Mouse (Mus musculus) hindbrain, embryonic 10.5 days (tissue): Measurements from ENCODE around the gene C1qtnf12. TPM values are rescaled to one million over a fixed set of nuclear protein-coding genes. Genes with fewer than 3 reads are reported as not detected.

Experiments used
- polyA plus RNA-seq: library from polyadenylated mRNA; unstranded; fragments of >200 nt; fragmentation: Nextera tagmentation; extraction: Ambion mirVana; gene quantifications from 2 replicates; pipeline ENCODE4 v1.2.1, GENCODE M21; 2016

The C1qtnf12 gene
- polyA plus RNA-seq, 1 experiment from 2014 or later: 24.4 TPM

Other genes with a start within 250 kb of the C1qtnf12 start
- 0.85 and 1.6 TPM in 2 replicates for gene Tmem240, start 227.5 kb upstream of the C1qtnf12 start, polyA plus RNA-seq
- 110 and 124 TPM in 2 replicates for gene Atad3a, start 201.2 kb upstream of the C1qtnf12 start, polyA plus RNA-seq
- 13.4 and 14.0 TPM in 2 replicates for gene Vwa1, start 187.6 kb upstream of the C1qtnf12 start, polyA plus RNA-seq
- 0.31 and 0.67 TPM in 2 replicates for gene Tmem88b, start 176.4 kb upstream of the C1qtnf12 start, polyA plus RNA-seq
- gene Ankrd65, start 171.9 kb upstream of the C1qtnf12 start, polyA plus RNA-seq: 0.18 TPM in 1 of 2 replicates, not detected in the other
- 252 and 253 TPM in 2 replicates for gene Mrpl20, start 159.4 kb upstream of the C1qtnf12 start, polyA plus RNA-seq
- 167 and 178 TPM in 2 replicates for gene Ccnl2, start 149.8 kb upstream of the C1qtnf12 start, polyA plus RNA-seq
- 171 and 186 TPM in 2 replicates for gene Aurkaip1, start 131.0 kb upstream of the C1qtnf12 start, polyA plus RNA-seq
- gene Mxra8, start 122.6 kb upstream of the C1qtnf12 start, polyA plus RNA-seq: 56.1 and 56.7 TPM in 2 replicates
- 4.3 and 5.1 TPM in 2 replicates for gene Dvl1, start 114.9 kb upstream of the C1qtnf12 start, polyA plus RNA-seq
- gene Tas1r3, start 99.0 kb upstream of the C1qtnf12 start, polyA plus RNA-seq: 0.37 and 0.41 TPM in 2 replicates
- gene Cptp, start 92.9 kb upstream of the C1qtnf12 start, polyA plus RNA-seq: 22.0 and 24.8 TPM in 2 replicates
- gene Ints11, start 92.8 kb upstream of the C1qtnf12 start, polyA plus RNA-seq: 103 and 104 TPM in 2 replicates
- gene Pusl1, start 70.5 kb upstream of the C1qtnf12 start, polyA plus RNA-seq: 49.4 and 52.8 TPM in 2 replicates
- gene Acap3, start 70.5 kb upstream of the C1qtnf12 start, polyA plus RNA-seq: 32.2 and 41.4 TPM in 2 replicates
- 146 and 157 TPM in 2 replicates for gene Ube2j2, start 18.5 kb upstream of the C1qtnf12 start, polyA plus RNA-seq
- gene B3galt6, start 30.3 kb downstream of the C1qtnf12 start, polyA plus RNA-seq: 13.8 and 17.2 TPM in 2 replicates
- 131 and 135 TPM in 2 replicates for gene Sdf4, start 30.6 kb downstream of the C1qtnf12 start, polyA plus RNA-seq
- 0.30 and 1.3 TPM in 2 replicates for gene Tnfrsf4, start 51.5 kb downstream of the C1qtnf12 start, polyA plus RNA-seq
- gene Tnfrsf18, start 63.8 kb downstream of the C1qtnf12 start, polyA plus RNA-seq: 1.3 and 1.4 TPM in 2 replicates
- 0.27 and 0.30 TPM in 2 replicates for gene Ttll10, start 97.1 kb downstream of the C1qtnf12 start, polyA plus RNA-seq
- 62.3 and 72.7 TPM in 2 replicates for gene 9430015G10Rik, start 147.7 kb downstream of the C1qtnf12 start, polyA plus RNA-seq
- gene Rnf223, start 168.2 kb downstream of the C1qtnf12 start, polyA plus RNA-seq: 0.71 and 0.75 TPM in 2 replicates
- gene Agrn, start 235.2 kb downstream of the C1qtnf12 start, polyA plus RNA-seq: 72.6 and 85.8 TPM in 2 replicates
- 0.50 TPM in 1 of 2 replicates, not detected in the other for gene Isg15, start 238.5 kb downstream of the C1qtnf12 start, polyA plus RNA-seq
- 4.3 and 7.0 TPM in 2 replicates for gene AW011738, start 241.0 kb downstream of the C1qtnf12 start, polyA plus RNA-seq